Mouse (Mus musculus): ENCODE measurements around the gene Grn. TPM values are rescaled to one million over a fixed set of nuclear protein-coding genes. Genes with fewer than 3 reads are reported as not detected.

The Grn gene
- polyA plus RNA-seq, 1 experiment from 2014 or later = 156 TPM

GRCm38 (mm10) chr11:102448327-102448726 is 18.2 kb downstream of the Grn start:
- H3K4me2 ChIP-seq (replicated peaks) = no peak overlapping the region
- ATAC-seq = no peak
- H3K36me3 ChIP-seq = no peaks in the 10 kb centered on the region
- no peak overlapping the region for H3K4me3 ChIP-seq (replicated peaks)
- whole genome bisulfite sequencing = 20% methylated on average over 8 of the region's 8 CpGs
- peaks cover 39% of the 10 kb centered on the region for H3K4me1 ChIP-seq (replicated peaks)
- no peak overlapping the region for H3K27ac ChIP-seq
- H3K9me3 ChIP-seq = no peaks in the 10 kb centered on the region
- no peaks in the 10 kb centered on the region for H3K27me3 ChIP-seq (replicated peaks)
- no peak overlapping the region for H3K9ac ChIP-seq

DNA sequence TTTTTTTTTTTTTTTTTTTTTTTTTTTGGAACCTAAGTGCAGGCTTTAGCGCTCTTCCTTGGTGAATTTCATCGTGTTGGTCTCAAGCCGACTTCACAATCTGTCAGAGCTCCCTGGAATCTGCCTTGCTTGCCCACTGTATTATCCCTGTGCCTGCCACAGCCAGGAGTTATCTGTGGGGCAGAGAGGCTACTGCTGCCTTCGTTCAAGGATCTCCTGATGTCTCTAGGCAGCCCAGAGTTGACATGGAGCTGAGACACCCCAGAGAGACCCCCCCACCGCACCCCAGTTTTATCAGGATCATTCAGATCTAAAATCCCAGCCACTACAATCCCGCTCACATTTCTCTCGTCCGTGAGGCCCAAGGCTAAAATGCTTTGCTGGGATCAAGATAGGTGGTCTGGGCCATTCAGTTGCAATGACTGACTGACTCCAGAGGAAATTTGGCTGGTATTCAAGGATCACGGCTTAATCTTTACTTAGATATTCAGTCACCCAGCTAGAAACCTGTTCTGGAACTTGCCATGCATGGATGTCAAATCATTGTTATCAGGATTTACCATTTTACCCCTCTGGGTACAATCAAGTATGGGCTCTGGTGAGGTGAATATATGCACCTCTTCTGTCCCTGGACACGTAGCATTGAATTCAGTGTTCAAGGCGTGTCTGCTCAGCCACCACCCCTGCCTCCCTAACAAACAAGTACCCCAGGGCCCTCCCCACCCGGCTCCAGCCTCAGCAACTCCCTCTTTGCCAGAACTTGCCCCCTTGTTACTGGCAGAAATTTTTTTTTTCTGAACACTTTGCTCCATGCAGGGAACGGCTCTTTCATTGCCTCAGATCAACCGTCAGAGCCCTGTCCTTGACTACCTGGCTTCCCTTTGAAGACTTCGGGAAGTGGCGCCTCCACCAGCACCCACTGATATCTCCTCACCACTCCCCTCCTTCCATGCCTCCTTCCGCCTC is 19.2 kb downstream of the Grn start:
- H3K9me3 ChIP-seq = no peaks in the 10 kb centered on the region
- no peak overlapping the region for H3K4me2 ChIP-seq (replicated peaks)
- no peaks in the 10 kb centered on the region for H3K36me3 ChIP-seq
- peaks cover 34% of the 10 kb centered on the region for H3K4me1 ChIP-seq (replicated peaks)
- H3K27me3 ChIP-seq (replicated peaks) = no peaks in the 10 kb centered on the region
- ATAC-seq = no peak
- no peak overlapping the region for H3K27ac ChIP-seq
- H3K9ac ChIP-seq = no peak overlapping the region
- 37% methylated on average over 17 of the region's 17 CpGs for WGBS
- no peak overlapping the region for H3K4me3 ChIP-seq (replicated peaks)

DNA sequence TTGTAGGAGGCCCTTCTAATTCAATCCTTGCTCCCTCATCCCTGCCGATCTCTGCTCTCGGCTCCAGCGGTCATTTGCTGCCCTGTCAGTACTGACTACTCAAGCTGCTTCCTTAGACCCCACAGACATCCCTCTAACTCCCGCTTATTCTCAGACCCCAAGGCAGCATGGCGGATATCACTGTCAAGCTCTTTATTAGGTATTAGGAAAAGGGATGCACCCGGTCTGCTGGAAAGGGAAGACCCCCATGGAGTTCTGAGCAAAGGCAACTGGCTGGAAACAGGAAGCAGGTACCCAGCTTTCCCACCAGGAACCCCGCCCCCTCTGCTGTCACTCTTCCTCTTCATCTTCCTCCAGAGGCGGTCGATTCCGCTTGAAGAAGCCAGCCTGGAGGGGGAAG is 23.0 kb downstream of the Grn start:
- ATAC-seq = no peak
- Histone ChIP-seq H3K4me3 (replicated peaks) (no peak overlapping the region), H3K9me3 (no peaks in the 10 kb centered on the region), H3K27ac (no peak overlapping the region), H3K4me2 (replicated peaks) (no peak overlapping the region), H3K27me3 (replicated peaks) (peaks cover 3% of the 10 kb centered on the region), H3K9ac (no peak overlapping the region), H3K4me1 (replicated peaks) (peaks cover 20% of the 10 kb centered on the region), H3K36me3 (no peaks in the 10 kb centered on the region)
- WGBS = 26% methylated on average over 10 of the region's 10 CpGs

- Histone ChIP-seq H3K4me1 (replicated peaks) (peaks cover 15% of the 10 kb centered on the region), H3K27me3 (replicated peaks) (peaks cover 5% of the 10 kb centered on the region), H3K27ac (peak overlapping the region; percentile 67), H3K9ac (peak overlapping the region; percentile 63), H3K9me3 (no peaks in the 10 kb centered on the region), H3K4me2 (replicated peaks) (peak overlapping the region; percentile 97), H3K4me3 (replicated peaks) (peak overlapping the region; percentile 51), H3K36me3 (no peaks in the 10 kb centered on the region)
- under 1% methylated on average over 39 of the region's 40 CpGs for WGBS
- peak; percentile 94 for ATAC-seq
These were observed 25.8 kb downstream of the Grn start for GRCm38 (mm10) chr11:102455740-102456396.

- Histone ChIP-seq H3K9me3 (no peaks in the 10 kb centered on the region), H3K9ac (no peak overlapping the region), H3K4me3 (replicated peaks) (no peak overlapping the region), H3K27ac (no peak overlapping the region), H3K4me2 (replicated peaks) (no peak overlapping the region), H3K4me1 (replicated peaks) (peaks cover 15% of the 10 kb centered on the region), H3K27me3 (replicated peaks) (peaks cover 5% of the 10 kb centered on the region), H3K36me3 (no peaks in the 10 kb centered on the region)
- 56% methylated on average over 16 of the region's 16 CpGs for WGBS
- no peak for ATAC-seq
These were observed 30.4 kb downstream of the Grn start for GRCm38 (mm10) chr11:102460541-102460940.

- H3K27ac ChIP-seq = no peak overlapping the region
- H3K9ac ChIP-seq = no peak overlapping the region
- no peaks in the 10 kb centered on the region for H3K9me3 ChIP-seq
- H3K27me3 ChIP-seq (replicated peaks) = peaks cover 5% of the 10 kb centered on the region
- H3K4me3 ChIP-seq (replicated peaks) = no peak overlapping the region
- whole genome bisulfite sequencing = 82% methylated on average over 3 of the region's 3 CpGs
- ATAC-seq = no peak
- no peak overlapping the region for H3K4me2 ChIP-seq (replicated peaks)
- no peaks in the 10 kb centered on the region for H3K36me3 ChIP-seq
- H3K4me1 ChIP-seq (replicated peaks) = peaks cover 14% of the 10 kb centered on the region; the same call in 1 of the 2 replicates
These were observed 31.6 kb downstream of the Grn start for GRCm38 (mm10) chr11:102461764-102462163.

- 93% methylated on average over 6 of the region's 6 CpGs for WGBS
- ATAC-seq = no peak
- Histone ChIP-seq H3K27me3 (replicated peaks) (no peaks in the 10 kb centered on the region), H3K9me3 (no peaks in the 10 kb centered on the region), H3K36me3 (no peaks in the 10 kb centered on the region), H3K4me3 (replicated peaks) (no peak overlapping the region), H3K27ac (no peak overlapping the region), H3K4me1 (replicated peaks) (peaks cover 20% of the 10 kb centered on the region), H3K9ac (no peak overlapping the region), H3K4me2 (replicated peaks) (no peak overlapping the region)
These were observed 34.8 kb downstream of the Grn start for GRCm38 (mm10) chr11:102464901-102465300.

- H3K9me3 ChIP-seq = no peaks in the 10 kb centered on the region
These were observed 35.8 kb downstream of the Grn start for GRCm38 (mm10) chr11:102465713-102466436.

GRCm38 (mm10) chr11:102467041-102467631 is 37.0 kb downstream of the Grn start:
- peak; percentile 98 for ATAC-seq
- Histone ChIP-seq H3K36me3 (no peaks in the 10 kb centered on the region), H3K4me1 (replicated peaks) (peaks cover 18% of the 10 kb centered on the region), H3K27me3 (replicated peaks) (no peaks in the 10 kb centered on the region), H3K27ac (peak overlapping the region; percentile 62; the same call in 1 of the 2 replicates), H3K9ac (peak overlapping the region; percentile 47), H3K4me3 (replicated peaks) (peak overlapping the region; percentile 41), H3K4me2 (replicated peaks) (peak overlapping the region; percentile 93), H3K9me3 (no peaks in the 10 kb centered on the region)
- WGBS = under 1% methylated on average over 37 of the region's 37 CpGs

More at GRCm38 (mm10) chr11:102465713-102466436, 35.8 kb downstream of the Grn start:
- Histone ChIP-seq H3K36me3 (no peaks in the 10 kb centered on the region), H3K4me3 (replicated peaks) (no peak overlapping the region), H3K4me2 (replicated peaks) (peak overlapping the region; percentile 25), H3K27ac (no peak overlapping the region; the same call in 1 of the 2 replicates), H3K9ac (no peak overlapping the region), H3K27me3 (replicated peaks) (no peaks in the 10 kb centered on the region), H3K4me1 (replicated peaks) (peaks cover 20% of the 10 kb centered on the region)
- WGBS = 18% methylated on average over 26 of the region's 26 CpGs
- no peak for ATAC-seq

DNA sequence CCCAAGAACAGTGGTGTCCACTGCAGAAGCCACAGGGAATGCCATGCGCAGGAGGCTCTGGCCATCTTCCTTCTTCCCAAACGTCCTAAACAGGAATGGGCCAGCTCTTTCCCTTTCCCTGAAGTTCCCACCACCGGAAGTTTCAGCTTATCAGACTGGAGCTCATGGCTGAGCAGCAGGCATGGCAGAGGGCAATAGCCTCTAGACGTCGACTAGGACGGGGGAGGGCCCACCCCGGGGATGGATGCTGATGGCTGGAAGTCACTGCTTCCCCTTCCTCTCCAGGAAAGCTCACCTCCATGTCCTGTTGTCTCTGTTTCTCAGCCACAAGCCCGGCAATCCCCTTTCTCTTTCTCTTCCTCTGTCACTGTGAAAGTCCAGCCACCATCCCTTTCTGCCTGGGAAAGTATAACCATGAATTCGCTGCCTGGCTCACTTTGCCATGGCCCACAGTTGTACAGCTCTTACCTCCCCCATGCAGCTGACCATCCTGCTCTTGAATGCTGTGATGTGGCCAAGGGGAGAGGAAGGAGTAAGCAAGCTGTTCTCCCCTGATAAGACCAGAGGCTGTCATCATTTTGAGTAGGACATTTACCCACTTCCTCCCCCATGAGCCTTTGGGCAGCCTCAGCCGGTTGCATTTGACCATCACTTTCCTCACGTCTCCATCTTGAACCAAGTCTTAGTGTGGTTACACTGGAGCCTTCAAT is 39.7 kb downstream of the Grn start, which contains the start of gene Itga2b:
Itga2b (minus strand) TSS at position 475 of the 710 bp plus-strand sequence.
- WGBS = 64% methylated on average over 11 of the region's 11 CpGs
- Histone ChIP-seq H3K4me1 (replicated peaks) (peaks cover 18% of the 10 kb centered on the region), H3K4me3 (replicated peaks) (no peak within 1 kb of the TSS), H3K9ac (no peak within 1 kb of the TSS), H3K4me2 (replicated peaks) (no peak within 1 kb of the TSS), H3K27ac (no peak within 1 kb of the TSS), H3K36me3 (no peaks in the 10 kb centered on the region), H3K9me3 (no peaks in the 10 kb centered on the region), H3K27me3 (replicated peaks) (no peaks in the 10 kb centered on the region)
- ATAC-seq = no peak

DNA sequence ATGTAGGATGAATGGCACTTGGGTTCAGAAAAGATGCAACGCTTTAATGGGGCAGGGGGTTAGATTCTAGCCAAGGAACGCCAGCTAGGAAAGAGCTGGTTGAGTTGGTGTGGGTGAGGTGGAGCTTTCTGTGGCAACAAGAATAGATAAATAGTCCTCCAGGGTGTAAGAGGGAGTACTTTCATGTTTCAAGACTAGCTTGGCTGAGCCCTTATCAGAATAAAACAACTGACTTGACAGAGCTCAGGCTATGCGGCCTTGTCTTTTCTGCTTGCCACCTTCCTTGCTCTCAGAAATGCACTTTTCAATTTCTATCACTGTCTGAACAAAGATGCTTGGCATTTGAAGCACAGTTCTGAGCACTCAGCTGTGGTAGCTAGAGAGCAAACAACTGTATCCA is 44.9 kb downstream of the Grn start:
- no peak overlapping the region for H3K9ac ChIP-seq
- no peak overlapping the region for H3K27ac ChIP-seq
- WGBS = 94% methylated on average over 3 of the region's 3 CpGs
- no peak for ATAC-seq
- H3K4me3 ChIP-seq (replicated peaks) = no peak overlapping the region
- no peaks in the 10 kb centered on the region for H3K27me3 ChIP-seq (replicated peaks)
- peaks cover 20% of the 10 kb centered on the region for H3K36me3 ChIP-seq
- H3K4me2 ChIP-seq (replicated peaks) = no peak overlapping the region
- H3K9me3 ChIP-seq = no peaks in the 10 kb centered on the region
- no peaks in the 10 kb centered on the region for H3K4me1 ChIP-seq (replicated peaks)
